Mouse (Mus musculus) duodenum, adult 2 months (tissue): ENCODE results near the gene Prr15. TPM values are rescaled to one million over a fixed set of nuclear protein-coding genes. Genes with fewer than 3 reads are reported as not detected.

ENCODE experiments used
- polyA plus RNA-seq: library from polyadenylated mRNA; depleted of rRNA; stranded (reverse); fragments of >200 nt; gene quantifications from 2 replicates; pipeline ENCODE4 v1.2.3, GENCODE M21; 2012; ENCODE audit warnings: low replicate concordance; rRNA removed

The Prr15 gene
- polyA plus RNA-seq = 46.5 and 123 TPM in 2 replicates

GRCm38 (mm10) chr6:54325246-54325885, at the start of gene Prr15:
Prr15 (plus strand) TSS chr6:54325835.

Other genes starting within 250 kb of the Prr15 start
- 5.3 and 5.7 TPM in 2 replicates for gene Wipf3, start 103.8 kb downstream of the Prr15 start, polyA plus RNA-seq
- 0.49 and 0.59 TPM in 2 replicates for gene Scrn1, start 240.7 kb downstream of the Prr15 start, polyA plus RNA-seq